Mouse (Mus musculus): Measurements from ENCODE around the gene H2-DMb2.

The H2-DMb2 gene

GRCm38 (mm10) chr17:34119249-34120179, 23.6 kb upstream of the H2-DMb2 start, which contains the start of gene H2-DMa:
H2-DMa (plus strand) TSS chr17:34119541.
- peak; percentile 97 for DNase-seq

- peak; percentile 92 for DNase-seq
Observed at GRCm38 (mm10) chr17:34120180-34120723, 22.9 kb upstream of the H2-DMb2 start.

GRCm38 (mm10) chr17:34120814-34121171, 22.3 kb upstream of the H2-DMb2 start:
- DNase-seq, result peak; percentile 87

- peak; percentile 82 for DNase-seq
Observed at GRCm38 (mm10) chr17:34121172-34121878, 21.8 kb upstream of the H2-DMb2 start.

GRCm38 (mm10) chr17:34121879-34122187, 21.3 kb upstream of the H2-DMb2 start:
- peak; percentile 67 for DNase-seq

- DNase-seq, result peak; percentile 98
Observed at GRCm38 (mm10) chr17:34122188-34122984, 20.7 kb upstream of the H2-DMb2 start, which contains the start of gene Brd2. Brd2 (minus strand) TSS chr17:34122634.

GRCm38 (mm10) chr17:34123111-34123510, 20.0 kb upstream of the H2-DMb2 start:
- no peak for DNase-seq

- DNase-seq, result no peak
Observed at GRCm38 (mm10) chr17:34123518-34123917, 19.6 kb upstream of the H2-DMb2 start.

GRCm38 (mm10) chr17:34124649-34125048, 18.5 kb upstream of the H2-DMb2 start:
- DNase-seq, result no peak

GRCm38 (mm10) chr17:34126826-34127420, 16.2 kb upstream of the H2-DMb2 start:
- DNase-seq, result no peak

GRCm38 (mm10) chr17:34127475-34127874, 15.6 kb upstream of the H2-DMb2 start:
- peak; percentile 62 for DNase-seq

GRCm38 (mm10) chr17:34128264-34128937, 14.7 kb upstream of the H2-DMb2 start:
- DNase-seq, result no peak

GRCm38 (mm10) chr17:34128944-34129791, 13.9 kb upstream of the H2-DMb2 start:
- DNase-seq, result no peak

GRCm38 (mm10) chr17:34130073-34130947, 12.8 kb upstream of the H2-DMb2 start:
- DNase-seq, result no peak

- DNase-seq, result no peak
Observed at GRCm38 (mm10) chr17:34131911-34132310, 11.2 kb upstream of the H2-DMb2 start.

GRCm38 (mm10) chr17:34133289-34133688, 9.8 kb upstream of the H2-DMb2 start:
- DNase-seq, result peak; percentile 36

GRCm38 (mm10) chr17:34134451-34134850, 8.7 kb upstream of the H2-DMb2 start:
- no peak for DNase-seq

- DNase-seq, result peak; percentile 100
Observed at GRCm38 (mm10) chr17:34135297-34136224, 7.5 kb upstream of the H2-DMb2 start.

GRCm38 (mm10) chr17:34137601-34138000, 5.5 kb upstream of the H2-DMb2 start:
- no peak for DNase-seq
